Comparison of ENCODE assay signal across 32 mouse cellular contexts in genomic region chr2:119146435-119146834, GRCm38 (mm10). TPM values are rescaled to one million over a fixed set of nuclear protein-coding genes. Genes with fewer than 3 reads are reported as not detected.
"Had no signal": no experiment of that assay in that cellular context is flagged by ENCODE, and none has a peak within 500 bp of the region (broad histone marks: within the 10 kb centered on the region; RNA-seq: fewer than 3 reads in every experiment).

No protein-coding gene starts in this region.

- H3K4me3 ChIP-seq: embryonic facial prominence, embryonic 10.5 days; embryonic facial prominence, embryonic 12.5 days; embryonic facial prominence, embryonic 13.5 days; embryonic facial prominence, embryonic 15.5 days; erythroblast, embryonic 14.5 days; forebrain, embryonic 10.5 days; forebrain, embryonic 12.5 days; forebrain, embryonic 13.5 days; forebrain, embryonic 15.5 days; gastrocnemius, adult 2 months; heart, adult 2 months; heart, embryonic 10.5 days had no signal

- H3K27ac ChIP-seq: embryonic facial prominence, embryonic 10.5 days; embryonic facial prominence, embryonic 12.5 days; embryonic facial prominence, embryonic 13.5 days; embryonic facial prominence, embryonic 15.5 days; forebrain, embryonic 10.5 days; forebrain, embryonic 12.5 days; forebrain, embryonic 13.5 days; forebrain, embryonic 15.5 days; gastrocnemius, adult 2 months; heart, adult 2 months; heart, embryonic 10.5 days had no signal

- H3K4me1 ChIP-seq: embryonic facial prominence, embryonic 10.5 days; embryonic facial prominence, embryonic 12.5 days; embryonic facial prominence, embryonic 13.5 days; embryonic facial prominence, embryonic 15.5 days; forebrain, embryonic 10.5 days; forebrain, embryonic 12.5 days; forebrain, embryonic 13.5 days; forebrain, embryonic 15.5 days; heart, embryonic 10.5 days had no signal

- DNase-seq: cerebellum, adult 9-10 months; cerebellum, adult 9-11 months; cerebellum, postnatal 10 days; cerebellum, postnatal 14 days; cerebellum, postnatal 25 days; cerebellum, postnatal 36 days; embryo, embryonic 11 days; forebrain, postnatal 0 days; gastrocnemius, adult 2 months; gastrocnemius, postnatal 10 days; gastrocnemius, postnatal 14 days; gastrocnemius, postnatal 25 days; gastrocnemius, postnatal 36 days; heart, adult 11 months had no signal

RNA-seq across cellular contexts. Expression of gene Gchfr, which starts 21.1 kb away (rescaled TPM):
- total RNA-seq: common myeloid progenitor, adult 5-6 weeks; forebrain, postnatal 0 days; gastrocnemius, adult 2 months; gastrocnemius, adult 8-10 months; gastrocnemius, postnatal 25 days; gastrocnemius, postnatal 36 days; granulocyte monocyte progenitor cell, adult 5-6 weeks had no signal

RNA-seq across cellular contexts. Expression of gene Gm14137, which starts 27.9 kb away (rescaled TPM):
- total RNA-seq: common myeloid progenitor, adult 5-6 weeks; forebrain, postnatal 0 days; gastrocnemius, adult 18-20 months; gastrocnemius, adult 2 months; gastrocnemius, adult 8-10 months; gastrocnemius, postnatal 25 days; gastrocnemius, postnatal 36 days; granulocyte monocyte progenitor cell, adult 5-6 weeks; heart, adult 18-20 months; heart, adult 2 months; heart, adult 8-10 months had no signal
- polyA plus RNA-seq: cortical plate, adult 2 months; erythroblast, embryonic 14.5 days had no signal
